Comparison of ENCODE assay signal across 17 mouse cellular contexts in genomic region chr1:73830486-73831132, GRCm38 (mm10).
A peak's percentile ranks its signal among the peaks of the same experiment; 100 is the strongest.
DNase-seq lines count a peak whose midpoint lies in the region; ATAC-seq and TF ChIP-seq lines count a peak whose summit lies in the region.
"Had no signal": no experiment of that assay in that cellular context is flagged by ENCODE, and none has a peak within 500 bp of the region (broad histone marks: within the 10 kb centered on the region; RNA-seq: fewer than 3 reads in every experiment).

No protein-coding gene starts in this region.

- H3K4me2 ChIP-seq in hindbrain, embryonic 13.5 days: no peak overlapping the region
- H3K4me2 ChIP-seq in hindbrain, embryonic 12.5 days (replicated peaks): no peak overlapping the region
- no peak overlapping the region for H3K4me2 ChIP-seq in forebrain, postnatal 0 days (ENCODE audit: low read depth)
- H3K4me2 ChIP-seq: heart, embryonic 11.5 days; limb, embryonic 15.5 days had no signal

- no peak overlapping the region; the same call in 1 of the 2 replicates for H3K27ac ChIP-seq in hindbrain, embryonic 13.5 days
- no peak overlapping the region for H3K27ac ChIP-seq in hindbrain, embryonic 12.5 days
- no peak overlapping the region for H3K27ac ChIP-seq in forebrain, postnatal 0 days (ENCODE audit: low read depth, low read length)
- H3K27ac ChIP-seq: limb, embryonic 15.5 days had no signal

- peaks cover 17% of the 10 kb centered on the region for H3K4me1 ChIP-seq in hindbrain, embryonic 13.5 days (replicated peaks)
- peaks cover 18% of the 10 kb centered on the region for H3K4me1 ChIP-seq in hindbrain, embryonic 12.5 days
- H3K4me1 ChIP-seq in forebrain, postnatal 0 days (ENCODE audit: insufficient read depth): no peaks in the 10 kb centered on the region

- no peaks in the 10 kb centered on the region for H3K36me3 ChIP-seq in hindbrain, embryonic 13.5 days
- no peaks in the 10 kb centered on the region for H3K36me3 ChIP-seq in hindbrain, embryonic 12.5 days
- H3K36me3 ChIP-seq in forebrain, postnatal 0 days (ENCODE audit: insufficient read depth): no peaks in the 10 kb centered on the region
- H3K36me3 ChIP-seq: G1E; limb, embryonic 15.5 days had no signal

- no peak overlapping the region for H3K4me3 ChIP-seq in hindbrain, embryonic 13.5 days
- no peak overlapping the region for H3K4me3 ChIP-seq in hindbrain, embryonic 12.5 days
- H3K4me3 ChIP-seq in forebrain, postnatal 0 days (ENCODE audit: low read depth, low read length): no peak overlapping the region
- H3K4me3 ChIP-seq: limb, embryonic 15.5 days had no signal

- TF ChIP-seq CTCF in forebrain, postnatal 0 days (IDR thresholded peaks at IDR 0.05; ENCODE audit: low read depth): no peak

- WGBS in hindbrain, embryonic 13.5 days: 48% methylated on average over 9 of the region's 9 CpGs
- WGBS in hindbrain, embryonic 12.5 days: 63% methylated on average over 9 of the region's 9 CpGs
- WGBS in forebrain, postnatal 0 days: 38% methylated on average over 9 of the region's 9 CpGs

- no peaks in the 10 kb centered on the region for H3K9me3 ChIP-seq in hindbrain, embryonic 13.5 days
- H3K9me3 ChIP-seq in hindbrain, embryonic 12.5 days (replicated peaks): no peaks in the 10 kb centered on the region
- H3K9me3 ChIP-seq in forebrain, postnatal 0 days (ENCODE audit: low read length): no peaks in the 10 kb centered on the region
- H3K9me3 ChIP-seq: G1E; limb, embryonic 15.5 days had no signal

- 0 out of 2 replicates have a peak, but pooled peaks have one; percentile 34 for ATAC-seq in hindbrain, embryonic 13.5 days (ENCODE audit: low FRiP score)
- ATAC-seq in hindbrain, embryonic 12.5 days (ENCODE audit: low FRiP score): no peak; the same call in 1 of the 2 replicates
- ATAC-seq in forebrain, postnatal 0 days: peak; percentile 63
- no peak for ATAC-seq in monocyte, adult 5-6 weeks (replicated peaks; ENCODE audit: insufficient number of reproducible peaks, low FRiP score, low TSS enrichment, poor library complexity, severe bottlenecking)
- ATAC-seq: intestine, embryonic 16.5 days had no signal

- 0 out of 2 replicates have a peak overlapping the region, but pooled peaks have one; percentile 9 for H3K9ac ChIP-seq in hindbrain, embryonic 13.5 days
- no peak overlapping the region for H3K9ac ChIP-seq in hindbrain, embryonic 12.5 days
- H3K9ac ChIP-seq in forebrain, postnatal 0 days: no peak overlapping the region
- H3K9ac ChIP-seq: limb, embryonic 15.5 days had no signal

- peak; percentile 3 for DNase-seq in right cerebral cortex, postnatal 4 days
- DNase-seq in right cerebral cortex, adult 2 months (ENCODE audit: low spot score in 2 of 2): no peak
- peak; percentile 44 for DNase-seq in forebrain, postnatal 0 days
- DNase-seq in c-Kit-positive CD71-positive TER-119-positive erythroid progenitor cells, embryonic 14.5 days (ENCODE audit: low spot score): no peak
- DNase-seq: adrenal gland, adult 2 months; kidney, postnatal 14 days; layer of hippocampus, adult 9-11 months; lung, adult 18-20 months; lung, postnatal 4 days; thymus, adult 18-20 months had no signal

- no peaks in the 10 kb centered on the region for H3K27me3 ChIP-seq in hindbrain, embryonic 13.5 days
- H3K27me3 ChIP-seq in hindbrain, embryonic 12.5 days: no peaks in the 10 kb centered on the region
- H3K27me3 ChIP-seq in forebrain, postnatal 0 days (ENCODE audit: insufficient read depth, low read length): no peaks in the 10 kb centered on the region

Comparison
In these comparisons a context has a peak if more than half of its experiments do, and no peak if none do; other contexts are left out.
1. ATAC-seq: peak in hindbrain, embryonic 13.5 days (single experiment) and forebrain, postnatal 0 days (single experiment); none in hindbrain, embryonic 12.5 days (single experiment) and monocyte, adult 5-6 weeks (single experiment).
2. DNase-seq: peak in right cerebral cortex, postnatal 4 days (single experiment) and forebrain, postnatal 0 days (single experiment); none in right cerebral cortex, adult 2 months (0 of 2) and c-Kit-positive CD71-positive TER-119-positive erythroid progenitor cells, embryonic 14.5 days (single experiment).